Mouse (Mus musculus) hindbrain, postnatal 0 days (tissue): Measurements from ENCODE around the gene Ncoa1. TPM values are rescaled to one million over a fixed set of nuclear protein-coding genes. Genes with fewer than 3 reads are reported as not detected.

Experiments
- ATAC-seq: fragments of 200-750 bp; cut with Nextera tagmentation; 2 replicates; pipeline ENCODE4 v1.8.0; 2017; ENCODE audit warnings: mild to moderate bottlenecking, moderate TSS enrichment, moderate library complexity
- DNase-seq: peaks from one replicate; pipeline ENCODE4 v3.0.0-alpha.2; 2015; ENCODE audit warnings: low spot score
- H3K27ac ChIP-seq: fragments of 300-500 bp; sonication (generic); 2 replicates; pipeline ENCODE4 v1.5.1; 2014; ENCODE audit warnings: mild to moderate bottlenecking
- H3K27me3 ChIP-seq: fragments of 300-500 bp; sonication (generic); 2 replicates; pipeline ENCODE4 v1.6.1; 2014; ENCODE audit warnings: low read length, mixed read lengths; ENCODE audit not compliant: insufficient read depth
- H3K36me3 ChIP-seq: fragments of 300-500 bp; sonication (generic); 2 replicates; pipeline ENCODE4 v1.6.1; 2014; ENCODE audit warnings: low read length, mixed read lengths; ENCODE audit not compliant: insufficient read depth
- H3K4me1 ChIP-seq: fragments of 300-500 bp; sonication (generic); 2 replicates; pipeline ENCODE4 v1.6.1; 2014; ENCODE audit warnings: antibody characterized with exemption, low read length, mixed read lengths; ENCODE audit not compliant: insufficient read depth
- H3K4me2 ChIP-seq: fragments of 300-500 bp; sonication (generic); 2 replicates; pipeline ENCODE4 v1.6.1; 2014; ENCODE audit warnings: low read depth, mild to moderate bottlenecking, low read length, moderate library complexity, mixed read lengths
- H3K4me3 ChIP-seq: fragments of 300-500 bp; sonication (generic); 2 replicates; pipeline ENCODE4 v1.5.1; 2014; ENCODE audit warnings: low read length
- H3K9ac ChIP-seq: fragments of 300-500 bp; sonication (generic); replicated peaks from 2 replicates; pipeline ENCODE4 v1.6.1; 2014; ENCODE audit warnings: mild to moderate bottlenecking, low read length, moderate library complexity, mixed read lengths
- H3K9me3 ChIP-seq: fragments of 300-500 bp; sonication (generic); 2 replicates; pipeline ENCODE4 v1.6.1; 2016; ENCODE audit warnings: low read length, mixed read lengths
- CTCF ChIP-seq: IDR thresholded peaks from 2 replicates; pipeline ENCODE4 v1.5.1; 2016; ENCODE audit warnings: antibody characterized with exemption, control low read depth, low read depth
- WGBS: fragments of 180-500 bp; shearing (Covaris S2); extraction: QIAGEN DNeasy Blood & Tissue Kit; methylation state at CpG from one replicate; pipeline ENCODE4 v1.1.7; 2014; 5-methylcytosine and 5-hydroxymethylcytosine counted together
- polyA plus RNA-seq: library from polyadenylated mRNA; unstranded; fragments of >200 nt; fragmentation: Nextera tagmentation; extraction: Ambion mirVana; gene quantifications from 2 replicates; pipeline ENCODE4 v1.2.1, GENCODE M21; 2015
- total RNA-seq: library from RNA; depleted of rRNA; stranded (reverse); fragments of >200 nt; gene quantifications from 2 replicates; pipeline ENCODE4 v1.2.3, GENCODE M21; 2014

Gene Ncoa1
- total and polyA plus RNA-seq, 2 experiments from 2014 or later, result 14.2 to 38.5 TPM

DNA sequence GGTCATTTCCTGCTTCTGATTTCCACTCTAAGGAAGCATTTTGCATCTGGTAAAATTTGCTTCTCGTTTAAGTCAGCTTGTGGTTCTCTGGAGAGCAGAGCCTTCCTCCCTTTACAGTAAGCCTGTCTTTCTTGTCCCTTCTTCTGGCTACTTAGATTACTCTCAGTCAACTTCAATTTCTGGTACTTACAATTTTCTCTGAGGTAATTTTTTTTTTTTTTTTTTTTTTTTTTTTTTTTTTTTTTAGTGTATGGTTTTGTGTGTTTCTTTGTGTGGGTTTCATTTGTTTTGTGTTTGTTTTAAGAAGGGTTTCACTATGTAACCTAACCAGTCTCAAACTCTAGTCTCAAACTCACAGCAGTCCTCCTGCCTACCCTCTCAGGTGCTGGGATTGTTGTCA is 31.2 kb upstream of the Ncoa1 start:
- WGBS, result 46% methylated on average over 1 of the region's 1 CpGs
- Histone ChIP-seq H3K9ac (no peak overlapping the region), H3K4me1 (0 out of 2 replicates have a peak, but pooled peaks cover 2% of the 10 kb centered on the region), H3K27me3 (no peaks in the 10 kb centered on the region), H3K9me3 (no peaks in the 10 kb centered on the region), H3K4me2 (no peak overlapping the region), H3K36me3 (no peaks in the 10 kb centered on the region), H3K4me3 (no peak overlapping the region), H3K27ac (no peak overlapping the region)
- no peak for ATAC-seq
- no peak for TF ChIP-seq CTCF
- no peak for DNase-seq

GRCm38 (mm10) chr12:4507461-4507860 is 30.5 kb upstream of the Ncoa1 start:
- Histone ChIP-seq H3K4me3 (no peak overlapping the region), H3K27ac (peak overlapping the region; percentile 59; the same call in 1 of the 2 replicates), H3K4me2 (no peak overlapping the region), H3K4me1 (0 out of 2 replicates have a peak, but pooled peaks cover 2% of the 10 kb centered on the region), H3K9ac (no peak overlapping the region), H3K9me3 (no peaks in the 10 kb centered on the region), H3K27me3 (no peaks in the 10 kb centered on the region), H3K36me3 (no peaks in the 10 kb centered on the region)
- ATAC-seq (peak; percentile 83), DNase-seq (peak; percentile 69)
- 22% methylated on average over 6 of the region's 6 CpGs for WGBS
- TF ChIP-seq CTCF, result no peak

- Histone ChIP-seq H3K36me3 (no peaks in the 10 kb centered on the region), H3K27me3 (no peaks in the 10 kb centered on the region), H3K4me3 (no peak overlapping the region), H3K4me2 (no peak overlapping the region), H3K9ac (no peak overlapping the region), H3K4me1 (0 out of 2 replicates have a peak, but pooled peaks cover 2% of the 10 kb centered on the region), H3K27ac (peak overlapping the region; percentile 59; the same call in 1 of the 2 replicates), H3K9me3 (no peaks in the 10 kb centered on the region)
- 38% methylated on average over 7 of the region's 7 CpGs for WGBS
- TF ChIP-seq CTCF, result no peak
- DNase-seq (no peak), ATAC-seq (peak; percentile 28)
Measured at GRCm38 (mm10) chr12:4506810-4507430, 29.9 kb upstream of the Ncoa1 start.

DNA sequence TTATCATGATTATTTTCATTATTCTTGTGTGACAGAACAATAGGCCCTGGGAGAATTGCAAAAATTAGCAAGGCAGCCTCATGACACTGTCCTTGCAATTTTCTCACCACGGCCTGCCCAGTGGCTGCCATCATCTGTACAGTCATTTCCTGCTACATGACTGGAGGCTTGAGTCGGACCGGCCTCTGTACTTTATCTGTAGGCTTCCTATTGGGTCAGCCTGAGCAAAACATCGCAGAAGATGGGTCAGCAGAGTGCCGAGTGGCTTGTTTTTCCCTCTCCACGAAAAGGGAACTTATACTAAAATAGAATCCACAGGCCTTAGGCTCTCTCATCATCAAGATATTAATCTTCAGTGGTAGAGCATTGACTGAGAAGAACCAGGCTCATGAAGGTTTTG is 28.3 kb upstream of the Ncoa1 start:
- H3K36me3 ChIP-seq, result no peaks in the 10 kb centered on the region
- no peaks in the 10 kb centered on the region for H3K9me3 ChIP-seq
- 73% methylated on average over 6 of the region's 6 CpGs for WGBS
- 0 out of 2 replicates have a peak, but pooled peaks cover 2% of the 10 kb centered on the region for H3K4me1 ChIP-seq
- H3K27me3 ChIP-seq, result no peaks in the 10 kb centered on the region
- H3K4me3 ChIP-seq, result no peak overlapping the region
- DNase-seq, result no peak
- H3K9ac ChIP-seq, result no peak overlapping the region
- no peak for ATAC-seq
- TF ChIP-seq CTCF, result no peak
- no peak overlapping the region for H3K27ac ChIP-seq
- H3K4me2 ChIP-seq, result no peak overlapping the region

GRCm38 (mm10) chr12:4503673-4504326 is 26.8 kb upstream of the Ncoa1 start:
- Histone ChIP-seq H3K4me1 (0 out of 2 replicates have a peak, but pooled peaks cover 2% of the 10 kb centered on the region), H3K9ac (no peak overlapping the region), H3K36me3 (no peaks in the 10 kb centered on the region), H3K4me2 (no peak overlapping the region), H3K27ac (no peak overlapping the region), H3K4me3 (no peak overlapping the region), H3K27me3 (no peaks in the 10 kb centered on the region), H3K9me3 (no peaks in the 10 kb centered on the region)
- no peak for TF ChIP-seq CTCF
- 32% methylated on average over 2 of the region's 2 CpGs for WGBS
- no peak for ATAC-seq
- DNase-seq, result no peak

GRCm38 (mm10) chr12:4501916-4502315 is 24.9 kb upstream of the Ncoa1 start:
- no peak for TF ChIP-seq CTCF
- Histone ChIP-seq H3K4me3 (no peak overlapping the region), H3K9ac (no peak overlapping the region), H3K4me1 (0 out of 2 replicates have a peak, but pooled peaks cover 2% of the 10 kb centered on the region), H3K9me3 (no peaks in the 10 kb centered on the region), H3K27me3 (no peaks in the 10 kb centered on the region), H3K36me3 (no peaks in the 10 kb centered on the region), H3K4me2 (no peak overlapping the region), H3K27ac (no peak overlapping the region)
- ATAC-seq (no peak), DNase-seq (peak; percentile 33)
- WGBS, result 25% methylated on average over 3 of the region's 3 CpGs

- H3K27me3 ChIP-seq, result no peaks in the 10 kb centered on the region
- WGBS, result 98% methylated on average over 4 of the region's 4 CpGs
- no peak overlapping the region for H3K9ac ChIP-seq
- no peaks in the 10 kb centered on the region for H3K9me3 ChIP-seq
- TF ChIP-seq CTCF, result no peak
- H3K27ac ChIP-seq, result no peak overlapping the region
- ATAC-seq (no peak), DNase-seq (no peak)
- H3K4me2 ChIP-seq, result no peak overlapping the region
- H3K4me3 ChIP-seq, result no peak overlapping the region
- H3K36me3 ChIP-seq, result no peaks in the 10 kb centered on the region
- 0 out of 2 replicates have a peak, but pooled peaks cover 2% of the 10 kb centered on the region for H3K4me1 ChIP-seq
Measured at GRCm38 (mm10) chr12:4500516-4500915, 23.5 kb upstream of the Ncoa1 start.
